Mouse (Mus musculus) gastrocnemius, postnatal 4 days (tissue): Measurements from ENCODE around the gene Hnrnpm. TPM values are rescaled to one million over a fixed set of nuclear protein-coding genes. Genes with fewer than 3 reads are reported as not detected.
A peak's percentile ranks its signal among the peaks of the same experiment; 100 is the strongest.
"Not testable (repeated sequence)": the region's sequence is repeated elsewhere in the genome, so short reads cannot be mapped to it uniquely, and the experiment has no call there.

ENCODE experiments used
- DNase-seq, 2 experiments: peaks; one replicate each; pipeline ENCODE4 v3.0.0; 2021 to 2022; ENCODE audit warnings: low spot score in 2 of 2, mixed read lengths in 2 of 2
- total RNA-seq, 2 experiments: library from RNA; stranded (reverse); gene quantifications; 2 replicates each; pipeline ENCODE4 v1.2.3; 2021

The Hnrnpm gene
- total RNA-seq, 2 experiments from 2014 or later = 145 to 171 TPM

GRCm38 (mm10) chr17:33675452-33675851, 11.2 kb downstream of the Hnrnpm start:
- no peak for DNase-seq

GRCm38 (mm10) chr17:33673837-33674236, 12.8 kb downstream of the Hnrnpm start:
- no peak for DNase-seq

DNA sequence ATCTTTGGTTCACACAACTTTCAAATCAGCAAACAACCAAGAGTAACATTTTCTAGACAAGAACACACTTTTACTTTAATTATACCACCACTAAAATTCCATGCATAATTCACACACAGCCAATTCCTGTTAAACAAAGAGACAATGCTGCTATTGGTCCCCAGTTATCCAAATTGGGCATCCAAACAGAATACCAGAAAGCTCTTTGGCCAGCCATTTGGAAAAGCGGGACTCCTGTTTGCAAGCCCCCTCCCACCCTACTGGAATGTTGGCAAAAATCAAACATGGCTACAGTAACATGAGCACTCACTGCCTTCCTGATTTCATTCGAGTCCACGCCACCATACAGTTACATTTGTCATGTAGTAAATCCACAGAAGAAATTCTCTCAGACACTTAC, 17.0 kb downstream of the Hnrnpm start:
- DNase-seq = no peak

DNA sequence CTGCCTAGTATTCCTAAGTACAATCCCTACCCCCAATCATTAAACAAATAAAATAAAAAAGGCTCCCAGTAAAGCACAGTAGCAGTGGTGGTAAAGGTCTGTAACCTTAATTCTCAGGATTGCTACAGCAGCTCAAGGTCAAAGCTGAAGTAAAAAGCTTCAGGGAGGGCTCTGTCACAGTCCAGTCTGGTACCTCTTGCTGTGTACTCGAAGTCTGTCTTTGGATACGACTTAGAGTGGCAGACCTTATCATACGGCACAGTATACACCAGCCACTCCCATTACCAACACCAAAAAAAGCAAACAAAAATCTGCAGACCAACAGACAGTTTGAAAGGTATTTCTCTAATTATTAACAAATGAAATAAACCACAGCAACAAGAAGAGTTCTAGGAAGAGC, 19.8 kb downstream of the Hnrnpm start:
- DNase-seq = no peak

- DNase-seq = no peak
These were observed 36.7 kb downstream of the Hnrnpm start for GRCm38 (mm10) chr17:33649781-33650475.

- no peak for DNase-seq
These were observed 41.6 kb downstream of the Hnrnpm start for GRCm38 (mm10) chr17:33645073-33645472.

DNA sequence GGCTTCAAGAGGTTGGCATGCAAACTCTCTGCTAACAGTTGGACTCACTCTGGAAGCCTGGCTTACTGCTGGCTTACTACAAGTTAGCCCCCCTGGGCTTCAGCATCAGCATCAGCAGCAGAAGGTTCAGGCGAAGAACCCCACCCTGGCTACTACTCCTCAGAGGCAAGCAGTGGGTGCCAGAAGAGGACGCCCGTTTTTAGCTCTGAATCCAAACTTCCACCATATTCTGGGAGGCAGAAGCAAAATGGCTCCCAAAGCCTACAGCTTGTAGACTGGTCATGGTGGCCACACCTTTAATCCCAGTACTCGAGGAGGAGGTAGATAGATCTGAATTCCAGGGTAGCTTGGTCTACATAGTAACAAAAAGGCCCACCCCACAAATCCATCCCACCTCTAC, 42.6 kb downstream of the Hnrnpm start:
- DNase-seq = no peak

GRCm38 (mm10) chr17:33639743-33640142, 46.9 kb downstream of the Hnrnpm start:
- no peak for DNase-seq

DNA sequence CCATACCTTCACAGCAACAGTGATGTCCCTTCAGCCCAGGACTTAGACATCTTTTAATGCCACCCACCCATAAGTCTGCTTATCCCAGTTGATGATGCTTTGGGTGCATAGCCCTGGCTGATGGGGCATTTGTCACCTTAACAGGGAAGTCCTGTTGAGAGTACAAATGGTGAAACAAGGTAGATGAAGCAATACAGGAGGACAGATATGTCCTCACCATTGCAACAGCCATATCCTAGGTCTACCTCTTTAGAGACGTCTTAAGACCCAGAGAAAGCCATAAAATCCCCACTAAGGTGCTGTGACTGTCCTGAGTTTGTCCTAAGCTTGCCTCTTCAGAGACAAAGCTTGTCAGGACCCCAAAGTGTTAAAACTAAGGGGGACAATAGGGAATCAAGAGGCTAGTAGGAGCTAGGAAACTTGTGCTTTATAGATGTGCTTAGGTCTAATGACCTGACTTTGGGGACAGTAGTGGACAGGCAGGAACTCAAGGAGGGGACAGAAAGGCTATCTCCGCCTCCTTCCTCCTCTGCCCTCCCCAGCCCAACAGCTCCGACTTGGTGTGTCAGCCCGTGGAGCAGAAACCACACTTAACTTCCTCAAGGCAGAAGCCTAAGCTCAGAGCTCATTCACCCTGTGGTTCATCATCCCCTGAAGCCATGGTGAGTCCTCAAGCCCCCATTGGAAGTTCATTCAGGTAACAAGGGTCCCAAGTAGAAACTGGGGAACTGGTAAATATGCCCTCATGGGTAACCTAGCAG, 49.0 kb downstream of the Hnrnpm start, which contains the start of gene Pram1:
TSS of gene Pram1 (plus strand) at position 541 of the 761 bp plus-strand sequence.
- DNase-seq = no peak

GRCm38 (mm10) chr17:33637038-33637437, 49.6 kb downstream of the Hnrnpm start:
- no peak for DNase-seq

GRCm38 (mm10) chr17:33631796-33632195, 54.9 kb downstream of the Hnrnpm start:
- DNase-seq = no peak

- DNase-seq = no peak
These were observed 55.4 kb downstream of the Hnrnpm start for GRCm38 (mm10) chr17:33631236-33631635.

- peak in 1 of 2 experiments; percentile 26 for DNase-seq
These were observed 56.3 kb downstream of the Hnrnpm start for GRCm38 (mm10) chr17:33630171-33630895.

GRCm38 (mm10) chr17:33629487-33630125, 57.1 kb downstream of the Hnrnpm start:
- no peak for DNase-seq

DNA sequence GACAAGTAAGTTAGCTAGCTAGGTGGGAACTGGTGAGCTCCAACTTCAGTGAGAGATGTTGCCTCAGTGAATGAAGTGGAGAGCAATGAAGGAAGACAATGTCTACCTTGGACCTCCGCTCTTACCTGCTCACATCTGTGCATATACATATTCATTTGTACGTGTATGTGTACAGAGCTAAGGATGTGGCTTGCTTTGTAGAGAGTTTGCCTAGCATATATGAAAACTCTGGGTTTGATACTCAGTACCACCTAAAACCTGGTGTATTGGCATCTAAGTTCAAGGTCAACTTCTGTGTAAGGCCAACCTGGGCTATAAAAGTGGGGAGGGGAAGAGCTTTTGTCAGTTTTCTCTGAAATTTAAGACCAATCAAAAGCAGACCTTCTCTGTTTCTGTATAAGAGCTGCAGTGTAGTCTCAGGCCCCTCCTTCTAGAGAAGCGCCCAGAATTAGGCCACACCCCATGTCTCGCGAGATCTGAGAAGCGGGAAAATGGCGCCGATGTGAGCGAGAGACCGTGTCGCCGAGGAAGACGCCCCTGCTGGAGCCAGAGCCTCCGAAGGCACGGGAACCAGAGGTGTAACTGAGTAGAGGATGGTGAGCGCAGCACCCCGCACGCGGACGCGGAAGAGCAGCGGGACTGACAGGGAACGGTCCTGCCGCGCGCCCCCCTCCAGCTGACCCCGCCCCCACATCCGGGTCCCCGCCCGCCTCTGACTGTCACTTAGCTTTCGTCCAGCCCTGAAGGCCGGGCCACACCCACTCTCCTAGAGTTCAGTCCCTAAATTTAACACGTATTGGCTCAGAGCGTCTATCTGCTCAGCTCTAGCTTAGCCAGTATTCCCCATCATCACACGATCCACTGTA, 57.8 kb downstream of the Hnrnpm start, which contains the start of gene Zfp414:
TSS of gene Zfp414 (plus strand) at position 470 of the 866 bp plus-strand sequence.
- peak; percentile 73 to 91 for DNase-seq

GRCm38 (mm10) chr17:33627281-33627680, 59.4 kb downstream of the Hnrnpm start:
- no peak for DNase-seq

- DNase-seq = not testable (repeated sequence)
These were observed 72.9 kb downstream of the Hnrnpm start for GRCm38 (mm10) chr17:33613726-33614125.

- DNase-seq = no peak
These were observed 76.1 kb downstream of the Hnrnpm start for GRCm38 (mm10) chr17:33610548-33610947.

GRCm38 (mm10) chr17:33607273-33607672, 79.4 kb downstream of the Hnrnpm start:
- DNase-seq = no peak

GRCm38 (mm10) chr17:33601947-33602346, 84.7 kb downstream of the Hnrnpm start:
- no peak for DNase-seq
